Mouse (Mus musculus): ENCODE results near the gene Actr6. TPM values are rescaled to one million over a fixed set of nuclear protein-coding genes. Genes with fewer than 3 reads are reported as not detected.

The Actr6 gene
- polyA plus RNA-seq, 1 experiment from 2014 or later = 28.3 TPM

DNA sequence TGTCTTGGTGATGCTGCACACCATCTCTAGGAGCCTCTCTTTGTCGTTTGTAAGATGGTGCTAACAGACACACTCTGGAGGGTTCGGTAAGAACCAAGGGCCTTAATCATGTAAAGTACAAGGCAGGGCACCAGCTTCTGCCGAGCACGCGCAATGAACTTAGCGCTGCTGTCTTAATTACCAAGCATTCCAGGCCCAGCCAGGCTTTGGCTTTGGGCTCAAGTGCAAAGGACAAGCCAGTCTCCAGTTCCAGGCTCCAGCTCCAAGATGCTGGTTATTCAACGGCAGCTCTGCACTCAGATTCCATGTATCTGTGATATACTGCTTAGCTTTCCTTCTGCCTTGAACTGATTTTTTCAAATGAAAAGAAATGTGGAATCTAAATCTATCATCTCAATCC lies 64.5 kb downstream of the Actr6 start:
- H3K4me3 ChIP-seq (replicated peaks) = no peak overlapping the region
- H3K9me3 ChIP-seq = no peaks in the 10 kb centered on the region
- 85% methylated on average over 7 of the region's 7 CpGs for WGBS
- H3K9ac ChIP-seq = no peak overlapping the region
- no peaks in the 10 kb centered on the region for H3K4me1 ChIP-seq
- no peak overlapping the region for H3K4me2 ChIP-seq
- no peaks in the 10 kb centered on the region for H3K36me3 ChIP-seq
- no peak for ATAC-seq (ENCODE audit: insufficient read depth, low FRiP score, low read depth)
- H3K27me3 ChIP-seq (replicated peaks) = no peaks in the 10 kb centered on the region
- no peak overlapping the region for H3K27ac ChIP-seq

GRCm38 (mm10) chr10:89665679-89666078 lies 66.4 kb downstream of the Actr6 start:
- H3K27ac ChIP-seq = no peak overlapping the region
- H3K9ac ChIP-seq = no peak overlapping the region
- no peak overlapping the region for H3K4me3 ChIP-seq (replicated peaks)
- ATAC-seq (ENCODE audit: insufficient read depth, low FRiP score, low read depth) = no peak
- no peaks in the 10 kb centered on the region for H3K27me3 ChIP-seq (replicated peaks)
- H3K4me2 ChIP-seq = no peak overlapping the region
- no peaks in the 10 kb centered on the region for H3K9me3 ChIP-seq
- 85% methylated on average over 9 of the region's 9 CpGs for WGBS
- no peaks in the 10 kb centered on the region for H3K4me1 ChIP-seq
- H3K36me3 ChIP-seq = peaks cover 7% of the 10 kb centered on the region; the same call in 1 of the 2 replicates

DNA sequence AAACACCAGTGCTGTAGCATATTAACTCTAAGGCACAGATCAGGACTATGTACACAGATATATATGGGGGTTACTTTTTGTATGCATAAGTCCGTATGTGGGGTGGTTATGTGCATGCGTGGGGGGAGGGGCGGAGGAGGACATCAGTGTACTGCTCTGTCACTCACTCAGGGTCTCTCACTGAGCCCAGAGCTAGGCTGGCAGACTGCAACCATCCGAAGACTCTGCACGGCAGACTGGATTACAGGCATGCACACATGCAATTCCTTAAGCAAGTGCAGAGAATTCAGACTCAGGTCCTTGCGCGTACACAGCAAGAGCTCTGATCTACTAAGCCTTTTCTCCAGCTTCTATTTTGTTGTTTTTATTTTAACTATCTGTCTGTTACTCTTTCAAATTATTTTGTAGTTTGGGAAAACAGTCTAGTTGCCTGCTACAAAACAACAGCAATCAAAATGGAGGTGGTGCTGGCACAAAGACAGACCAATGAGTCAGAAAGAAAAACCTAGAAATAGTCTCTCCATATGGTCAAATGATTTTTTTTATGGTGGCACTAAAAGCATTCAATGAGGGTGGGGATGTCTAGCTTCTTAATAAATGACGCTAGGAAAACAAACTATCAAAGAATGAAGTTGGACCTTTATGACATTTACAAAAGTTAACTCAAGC lies 67.0 kb downstream of the Actr6 start:
- H3K4me2 ChIP-seq = no peak overlapping the region
- no peak for ATAC-seq (ENCODE audit: insufficient read depth, low FRiP score, low read depth)
- 91% methylated on average over 8 of the region's 8 CpGs for WGBS
- no peaks in the 10 kb centered on the region for H3K9me3 ChIP-seq
- H3K4me3 ChIP-seq (replicated peaks) = no peak overlapping the region
- H3K9ac ChIP-seq = no peak overlapping the region
- peaks cover 7% of the 10 kb centered on the region; the same call in 1 of the 2 replicates for H3K36me3 ChIP-seq
- H3K4me1 ChIP-seq = no peaks in the 10 kb centered on the region
- H3K27ac ChIP-seq = no peak overlapping the region
- no peaks in the 10 kb centered on the region for H3K27me3 ChIP-seq (replicated peaks)

Other genes starting within 250 kb of the Actr6 start
- gene Nr1h4, start 198.7 kb downstream of the Actr6 start, polyA plus RNA-seq (2015; fragmentation: Nextera tagmentation; extraction: Ambion mirVana) = 9.9 and 12.0 TPM in 2 replicates
- gene Slc17a8, start 111.0 kb downstream of the Actr6 start, polyA plus RNA-seq (2015; fragmentation: Nextera tagmentation; extraction: Ambion mirVana) = not detected in 2 replicates
- 7.1 and 7.7 TPM in 2 replicates for gene Scyl2, start 46.0 kb downstream of the Actr6 start, polyA plus RNA-seq (2015; fragmentation: Nextera tagmentation; extraction: Ambion mirVana)
- 19.9 and 20.7 TPM in 2 replicates for gene Uhrf1bp1l, start 12.7 kb upstream of the Actr6 start, polyA plus RNA-seq (2015; fragmentation: Nextera tagmentation; extraction: Ambion mirVana)
- 0.97 and 1.9 TPM in 2 replicates for gene Anks1b, start 141.2 kb upstream of the Actr6 start, polyA plus RNA-seq (2015; fragmentation: Nextera tagmentation; extraction: Ambion mirVana)

Measured in stomach, embryonic 15.5 days (tissue).